Mouse (Mus musculus) stomach, postnatal 0 days (tissue): Measurements from ENCODE around the gene Syne3. TPM values are rescaled to one million over a fixed set of nuclear protein-coding genes. Genes with fewer than 3 reads are reported as not detected.

Source experiments
- ATAC-seq: fragments of 200-750 bp; cut with Nextera tagmentation; 2 replicates; pipeline ENCODE4 v1.8.0; 2017; ENCODE audit not compliant: low FRiP score, low TSS enrichment
- DNase-seq: peaks from one replicate; pipeline ENCODE4 v3.0.0-alpha.2; 2016; ENCODE audit warnings: low spot score
- H3K27ac ChIP-seq: fragments of 300-500 bp; sonication (generic); replicated peaks from 2 replicates; pipeline ENCODE4 v1.5.1; 2014; ENCODE audit warnings: mild to moderate bottlenecking, control low read depth
- H3K27me3 ChIP-seq: fragments of 300-500 bp; sonication (generic); 2 replicates; pipeline ENCODE4 v1.6.1; 2014; ENCODE audit warnings: low read length; ENCODE audit not compliant: control insufficient read depth, insufficient read depth
- H3K36me3 ChIP-seq: fragments of 300-500 bp; sonication (generic); 2 replicates; pipeline ENCODE4 v1.6.1; 2014; ENCODE audit warnings: low read length, mixed read lengths; ENCODE audit not compliant: control insufficient read depth, insufficient read depth
- H3K4me1 ChIP-seq: fragments of 300-500 bp; sonication (generic); replicated peaks from 2 replicates; pipeline ENCODE4 v1.6.1; 2014; ENCODE audit warnings: antibody characterized with exemption; ENCODE audit not compliant: control insufficient read depth, insufficient read depth
- H3K4me2 ChIP-seq: fragments of 300-500 bp; sonication (generic); replicated peaks from 2 replicates; pipeline ENCODE4 v1.6.1; 2014; ENCODE audit warnings: low read depth, mild to moderate bottlenecking, control low read depth, moderate library complexity
- H3K4me3 ChIP-seq: fragments of 300-500 bp; sonication (generic); 2 replicates; pipeline ENCODE4 v1.5.1; 2014; ENCODE audit warnings: low read depth, low read length, control low read depth
- H3K9ac ChIP-seq: fragments of 300-500 bp; sonication (generic); 2 replicates; pipeline ENCODE4 v1.6.1; 2014; ENCODE audit warnings: mild to moderate bottlenecking, low read length, control low read depth, mixed read lengths
- H3K9me3 ChIP-seq: fragments of 300-500 bp; sonication (generic); 2 replicates; pipeline ENCODE4 v1.6.1; 2016; ENCODE audit warnings: low read length; ENCODE audit not compliant: control insufficient read depth
- CTCF ChIP-seq: IDR thresholded peaks from 2 replicates; pipeline ENCODE4 v1.5.1; 2016; ENCODE audit warnings: antibody characterized with exemption, low read depth, mild to moderate bottlenecking, moderate library complexity
- EP300 ChIP-seq: optimal IDR thresholded peaks from 2 replicates; pipeline ENCODE3; 2016; ENCODE audit warnings: antibody characterized with exemption
- WGBS: fragments of 180-500 bp; shearing (Covaris S2); extraction: QIAGEN DNeasy Blood & Tissue Kit; methylation state at CpG from one replicate; pipeline ENCODE4 v1.1.7; 2014; 5-methylcytosine and 5-hydroxymethylcytosine counted together
- polyA plus RNA-seq: library from polyadenylated mRNA; unstranded; fragments of >200 nt; fragmentation: Nextera tagmentation; extraction: Ambion mirVana; gene quantifications from 2 replicates; pipeline ENCODE4 v1.2.1, GENCODE M21; 2015

The Syne3 gene
- polyA plus RNA-seq, 1 experiment from 2014 or later: 0.72 TPM

GRCm38 (mm10) chr12:105027323-105027991 is 17.8 kb upstream of the Syne3 start:
- Histone ChIP-seq H3K4me1 (no peaks in the 10 kb centered on the region; the same call in 1 of the 2 replicates), H3K9me3 (no peaks in the 10 kb centered on the region), H3K4me2 (no peak overlapping the region), H3K36me3 (no peaks in the 10 kb centered on the region), H3K27ac (no peak overlapping the region), H3K4me3 (no peak overlapping the region), H3K27me3 (no peaks in the 10 kb centered on the region), H3K9ac (no peak overlapping the region)
- ATAC-seq (peak; percentile 21; the same call in 1 of the 2 replicates), DNase-seq (peak; percentile 90)
- WGBS: 29% methylated on average over 15 of the region's 15 CpGs
- TF ChIP-seq EP300: no peak
- TF ChIP-seq CTCF: peak; percentile 84

DNA sequence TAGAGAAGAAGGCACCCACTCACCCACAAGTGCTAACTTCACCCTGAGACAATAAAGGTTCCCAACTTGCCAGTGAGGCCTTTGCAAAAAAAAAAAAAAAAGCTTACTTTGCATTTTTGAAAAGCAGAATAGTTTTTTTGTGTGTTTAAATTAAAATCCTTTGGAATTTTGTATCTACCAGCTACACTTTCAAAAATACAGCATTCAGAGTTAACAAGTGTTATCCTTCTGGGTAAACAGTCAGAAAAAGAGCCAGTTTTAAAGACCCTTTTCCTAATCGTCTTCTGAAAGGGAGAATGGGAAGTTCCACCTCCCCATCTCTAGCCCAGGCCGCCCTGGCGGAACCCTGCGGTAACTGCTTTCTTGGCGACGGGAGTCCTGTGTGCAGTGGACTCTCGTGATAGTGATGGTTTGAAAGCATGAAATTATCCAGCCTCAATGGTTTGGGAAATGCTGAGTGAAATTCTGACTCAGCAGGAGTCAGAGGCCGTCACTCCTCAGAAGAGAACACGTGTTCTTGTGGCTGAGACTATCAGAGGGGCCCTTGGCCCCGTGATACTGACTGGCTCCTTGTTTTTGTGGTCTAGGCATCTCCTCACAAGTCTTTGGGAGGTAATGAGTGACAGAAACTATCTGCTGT is 16.5 kb upstream of the Syne3 start:
- no peak overlapping the region for H3K4me3 ChIP-seq
- no peaks in the 10 kb centered on the region for H3K27me3 ChIP-seq
- no peaks in the 10 kb centered on the region for H3K36me3 ChIP-seq
- TF ChIP-seq CTCF (no peak), EP300 (no peak)
- ATAC-seq (no peak), DNase-seq (no peak)
- H3K4me1 ChIP-seq: no peaks in the 10 kb centered on the region; the same call in 1 of the 2 replicates
- 61% methylated on average over 10 of the region's 10 CpGs for WGBS
- H3K4me2 ChIP-seq: no peak overlapping the region
- no peak overlapping the region for H3K27ac ChIP-seq
- H3K9ac ChIP-seq: no peak overlapping the region
- H3K9me3 ChIP-seq: no peaks in the 10 kb centered on the region

DNA sequence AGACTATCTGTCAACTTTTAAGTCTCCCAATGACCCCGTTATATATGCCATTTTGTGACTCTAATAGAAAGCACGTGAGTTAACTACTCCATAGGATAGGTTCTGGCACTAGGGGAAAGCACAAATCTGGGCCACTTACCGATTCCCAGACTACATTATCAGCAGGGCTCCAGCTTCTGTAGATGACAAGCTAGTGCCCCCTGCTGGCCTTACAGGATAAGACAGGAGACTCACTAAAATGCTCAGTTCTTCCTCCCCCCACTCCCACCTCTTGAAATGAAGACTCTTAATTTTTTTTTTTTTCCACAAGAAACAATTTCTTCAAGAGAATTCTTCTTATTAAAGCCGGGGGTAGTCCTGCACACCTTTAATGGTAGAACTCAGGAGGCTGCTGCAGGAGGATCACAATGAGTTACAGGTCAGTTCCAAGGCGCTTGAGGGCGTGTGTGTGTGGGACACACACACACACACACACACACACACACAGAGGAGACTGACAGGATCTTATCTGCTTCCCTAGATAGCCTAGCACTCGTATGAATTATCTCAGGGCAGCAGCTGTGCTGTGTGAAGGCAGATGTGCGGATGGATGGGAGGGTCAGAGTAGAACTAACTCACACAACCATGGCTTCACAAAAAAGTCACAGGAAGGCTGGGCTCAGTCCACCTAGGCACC is 15.8 kb upstream of the Syne3 start:
- peak; percentile 87 for TF ChIP-seq CTCF
- TF ChIP-seq EP300: no peak
- no peaks in the 10 kb centered on the region for H3K27me3 ChIP-seq
- no peaks in the 10 kb centered on the region for H3K4me1 ChIP-seq
- ATAC-seq: 0 out of 2 replicates have a peak, but pooled peaks have one; percentile 22
- DNase-seq: peak; percentile 68
- H3K4me3 ChIP-seq: no peak overlapping the region
- no peaks in the 10 kb centered on the region for H3K36me3 ChIP-seq
- WGBS: 42% methylated on average over 8 of the region's 8 CpGs
- no peaks in the 10 kb centered on the region for H3K9me3 ChIP-seq
- H3K27ac ChIP-seq: no peak overlapping the region
- no peak overlapping the region for H3K4me2 ChIP-seq
- H3K9ac ChIP-seq: no peak overlapping the region

DNA sequence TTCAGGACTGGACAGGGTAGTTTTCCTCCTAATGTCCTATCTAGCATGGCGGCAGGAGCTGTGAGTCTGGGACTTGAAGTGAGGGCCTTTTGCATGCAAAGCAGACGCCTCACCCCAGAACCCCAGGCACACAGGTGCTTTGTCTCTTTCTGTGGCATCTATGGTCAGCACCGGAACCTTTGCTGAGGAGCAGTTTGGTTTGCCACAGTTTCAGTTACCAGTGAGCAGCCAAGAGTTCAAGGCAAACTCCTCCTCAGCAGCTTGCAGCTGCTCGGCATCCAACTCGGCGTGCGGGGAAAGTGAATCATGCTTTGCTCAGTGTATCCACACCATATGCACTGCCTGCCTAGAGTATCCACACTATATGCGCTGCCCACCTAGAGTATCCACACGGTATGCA is 13.2 kb upstream of the Syne3 start:
- 97% methylated on average over 9 of the region's 9 CpGs for WGBS
- H3K27me3 ChIP-seq: no peaks in the 10 kb centered on the region
- DNase-seq (no peak), ATAC-seq (no peak)
- H3K27ac ChIP-seq: no peak overlapping the region
- TF ChIP-seq CTCF (no peak), EP300 (no peak)
- no peaks in the 10 kb centered on the region for H3K9me3 ChIP-seq
- H3K4me3 ChIP-seq: no peak overlapping the region
- no peak overlapping the region for H3K4me2 ChIP-seq
- H3K36me3 ChIP-seq: no peaks in the 10 kb centered on the region
- H3K9ac ChIP-seq: no peak overlapping the region
- H3K4me1 ChIP-seq: no peaks in the 10 kb centered on the region

- 64% methylated on average over 7 of the region's 7 CpGs for WGBS
- Histone ChIP-seq H3K27ac (no peak overlapping the region), H3K4me1 (no peaks in the 10 kb centered on the region), H3K9ac (no peak overlapping the region), H3K9me3 (no peaks in the 10 kb centered on the region), H3K36me3 (no peaks in the 10 kb centered on the region), H3K4me2 (no peak overlapping the region), H3K4me3 (no peak overlapping the region), H3K27me3 (no peaks in the 10 kb centered on the region)
- no peak for ATAC-seq
- TF ChIP-seq CTCF: no peak
- no peak for DNase-seq
These were observed 12.5 kb upstream of the Syne3 start for GRCm38 (mm10) chr12:105022141-105022540.

DNA sequence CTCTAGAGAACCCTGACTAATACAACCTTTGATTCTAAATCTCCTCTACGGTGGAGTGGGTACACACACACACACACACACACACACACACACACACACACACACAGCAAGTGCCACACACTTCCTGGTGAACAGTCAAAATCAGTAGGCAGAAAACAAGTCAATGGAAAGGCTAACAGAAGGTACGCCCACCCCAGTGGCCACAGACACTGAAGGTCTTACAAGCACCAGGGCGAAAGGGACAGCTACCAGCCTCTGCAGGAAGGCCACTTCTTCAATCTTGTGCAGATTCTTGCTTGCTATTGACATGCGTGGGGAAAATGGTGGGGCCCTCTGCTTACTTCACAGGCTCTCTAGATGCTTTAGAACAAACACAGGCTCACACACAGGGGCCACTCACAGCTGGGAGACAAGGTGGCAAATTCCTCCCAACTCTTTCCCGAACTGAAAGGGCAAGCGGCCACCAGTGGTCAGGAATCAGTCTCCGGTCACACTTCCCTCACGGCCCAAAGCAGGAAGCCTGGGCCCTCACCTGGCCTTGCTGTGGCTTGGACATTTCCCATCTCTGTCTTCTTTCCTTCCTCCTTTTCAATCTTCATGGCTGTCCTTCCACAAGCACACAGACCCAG is 11.9 kb upstream of the Syne3 start:
- H3K9ac ChIP-seq: no peak overlapping the region
- H3K4me3 ChIP-seq: no peak overlapping the region
- no peaks in the 10 kb centered on the region for H3K36me3 ChIP-seq
- H3K27me3 ChIP-seq: no peaks in the 10 kb centered on the region
- no peak overlapping the region for H3K4me2 ChIP-seq
- H3K4me1 ChIP-seq: no peaks in the 10 kb centered on the region
- H3K9me3 ChIP-seq: no peaks in the 10 kb centered on the region
- ATAC-seq: no peak
- DNase-seq: no peak
- no peak overlapping the region for H3K27ac ChIP-seq
- TF ChIP-seq CTCF: no peak
- TF ChIP-seq EP300: no peak
- 68% methylated on average over 8 of the region's 8 CpGs for WGBS
